Mouse (Mus musculus): ENCODE measurements around the gene Klf2. TPM values are rescaled to one million over a fixed set of nuclear protein-coding genes. Genes with fewer than 3 reads are reported as not detected.

Klf2 gene
- polyA plus RNA-seq, 1 experiment from 2014 or later: 4.7 TPM

- no peak for ATAC-seq (replicated peaks; ENCODE audit: insufficient number of reproducible peaks, low FRiP score, low TSS enrichment, low read depth)
- Histone ChIP-seq H3K4me2 (ENCODE audit: low read depth, low read length) (no peak overlapping the region), H3K36me3 (replicated peaks; ENCODE audit: control insufficient read depth, insufficient read depth, low read depth, low read length) (no peaks in the 10 kb centered on the region; the same call in 1 of the 2 replicates), H3K27me3 (ENCODE audit: control insufficient read depth, insufficient read depth, low read length) (no peaks in the 10 kb centered on the region), H3K9me3 (replicated peaks; ENCODE audit: control insufficient read depth, low read length) (no peaks in the 10 kb centered on the region), H3K4me1 (ENCODE audit: control insufficient read depth, insufficient read depth, low read length) (no peaks in the 10 kb centered on the region), H3K4me3 (ENCODE audit: low read depth, low read length) (no peak overlapping the region), H3K9ac (replicated peaks; ENCODE audit: low read length) (no peak overlapping the region), H3K27ac (replicated peaks; ENCODE audit: low read depth, low read length) (no peak overlapping the region)
- DNase-seq (ENCODE audit: low spot score): no peak
- 86% methylated on average over 6 of the region's 6 CpGs for WGBS
Measured at GRCm38 (mm10) chr8:72330806-72331516, 12.1 kb downstream of the Klf2 start.

GRCm38 (mm10) chr8:72331631-72332030 is 12.8 kb downstream of the Klf2 start:
- WGBS: 83% methylated on average over 4 of the region's 4 CpGs
- Histone ChIP-seq H3K4me1 (ENCODE audit: control insufficient read depth, insufficient read depth, low read length) (no peaks in the 10 kb centered on the region), H3K9ac (replicated peaks; ENCODE audit: low read length) (no peak overlapping the region), H3K27ac (replicated peaks; ENCODE audit: low read depth, low read length) (no peak overlapping the region), H3K9me3 (replicated peaks; ENCODE audit: control insufficient read depth, low read length) (no peaks in the 10 kb centered on the region), H3K4me2 (ENCODE audit: low read depth, low read length) (no peak overlapping the region), H3K27me3 (ENCODE audit: control insufficient read depth, insufficient read depth, low read length) (no peaks in the 10 kb centered on the region), H3K4me3 (ENCODE audit: low read depth, low read length) (no peak overlapping the region), H3K36me3 (replicated peaks; ENCODE audit: control insufficient read depth, insufficient read depth, low read depth, low read length) (no peaks in the 10 kb centered on the region; the same call in 1 of the 2 replicates)
- ATAC-seq (replicated peaks; ENCODE audit: insufficient number of reproducible peaks, low FRiP score, low TSS enrichment, low read depth): no peak
- DNase-seq (ENCODE audit: low spot score): no peak

- no peak overlapping the region for H3K9ac ChIP-seq (replicated peaks; ENCODE audit: low read length)
- DNase-seq (ENCODE audit: low spot score) (no peak), ATAC-seq (replicated peaks; ENCODE audit: insufficient number of reproducible peaks, low FRiP score, low TSS enrichment, low read depth) (no peak)
- H3K36me3 ChIP-seq (replicated peaks; ENCODE audit: control insufficient read depth, insufficient read depth, low read depth, low read length): no peaks in the 10 kb centered on the region; the same call in 1 of the 2 replicates
- 45% methylated on average over 3 of the region's 3 CpGs for WGBS
- H3K27ac ChIP-seq (replicated peaks; ENCODE audit: low read depth, low read length): no peak overlapping the region
- no peak overlapping the region for H3K4me2 ChIP-seq (ENCODE audit: low read depth, low read length)
- H3K4me3 ChIP-seq (ENCODE audit: low read depth, low read length): no peak overlapping the region
- H3K27me3 ChIP-seq (ENCODE audit: control insufficient read depth, insufficient read depth, low read length): no peaks in the 10 kb centered on the region
- H3K9me3 ChIP-seq (replicated peaks; ENCODE audit: control insufficient read depth, low read length): no peaks in the 10 kb centered on the region
- H3K4me1 ChIP-seq (ENCODE audit: control insufficient read depth, insufficient read depth, low read length): no peaks in the 10 kb centered on the region
Measured at GRCm38 (mm10) chr8:72333429-72334143, 14.8 kb downstream of the Klf2 start.

GRCm38 (mm10) chr8:72334144-72334641 is 15.4 kb downstream of the Klf2 start:
- H3K9me3 ChIP-seq (replicated peaks; ENCODE audit: control insufficient read depth, low read length): no peaks in the 10 kb centered on the region
- no peaks in the 10 kb centered on the region; the same call in 1 of the 2 replicates for H3K36me3 ChIP-seq (replicated peaks; ENCODE audit: control insufficient read depth, insufficient read depth, low read depth, low read length)
- no peaks in the 10 kb centered on the region for H3K4me1 ChIP-seq (ENCODE audit: control insufficient read depth, insufficient read depth, low read length)
- 76% methylated on average over 4 of the region's 4 CpGs for WGBS
- no peak overlapping the region for H3K4me3 ChIP-seq (ENCODE audit: low read depth, low read length)
- ATAC-seq (replicated peaks; ENCODE audit: insufficient number of reproducible peaks, low FRiP score, low TSS enrichment, low read depth): no peak
- H3K9ac ChIP-seq (replicated peaks; ENCODE audit: low read length): no peak overlapping the region
- DNase-seq (ENCODE audit: low spot score): no peak
- H3K4me2 ChIP-seq (ENCODE audit: low read depth, low read length): no peak overlapping the region
- H3K27me3 ChIP-seq (ENCODE audit: control insufficient read depth, insufficient read depth, low read length): no peaks in the 10 kb centered on the region
- H3K27ac ChIP-seq (replicated peaks; ENCODE audit: low read depth, low read length): no peak overlapping the region

GRCm38 (mm10) chr8:72336273-72336672 is 17.4 kb downstream of the Klf2 start:
- no peak overlapping the region for H3K27ac ChIP-seq (replicated peaks; ENCODE audit: low read depth, low read length)
- no peak overlapping the region for H3K4me3 ChIP-seq (ENCODE audit: low read depth, low read length)
- H3K36me3 ChIP-seq (replicated peaks; ENCODE audit: control insufficient read depth, insufficient read depth, low read depth, low read length): peaks cover 4% of the 10 kb centered on the region
- no peak overlapping the region for H3K9ac ChIP-seq (replicated peaks; ENCODE audit: low read length)
- no peak for DNase-seq (ENCODE audit: low spot score)
- no peaks in the 10 kb centered on the region for H3K9me3 ChIP-seq (replicated peaks; ENCODE audit: control insufficient read depth, low read length)
- no peaks in the 10 kb centered on the region for H3K27me3 ChIP-seq (ENCODE audit: control insufficient read depth, insufficient read depth, low read length)
- H3K4me1 ChIP-seq (ENCODE audit: control insufficient read depth, insufficient read depth, low read length): no peaks in the 10 kb centered on the region
- no peak for ATAC-seq (replicated peaks; ENCODE audit: insufficient number of reproducible peaks, low FRiP score, low TSS enrichment, low read depth)
- H3K4me2 ChIP-seq (ENCODE audit: low read depth, low read length): no peak overlapping the region
- WGBS: 90% methylated on average over 2 of the region's 2 CpGs

- DNase-seq (ENCODE audit: low spot score) (no peak), ATAC-seq (replicated peaks; ENCODE audit: insufficient number of reproducible peaks, low FRiP score, low TSS enrichment, low read depth) (no peak)
- H3K27me3 ChIP-seq (ENCODE audit: control insufficient read depth, insufficient read depth, low read length): no peaks in the 10 kb centered on the region
- no peak overlapping the region for H3K4me3 ChIP-seq (ENCODE audit: low read depth, low read length)
- no peak overlapping the region for H3K4me2 ChIP-seq (ENCODE audit: low read depth, low read length)
- no peaks in the 10 kb centered on the region for H3K4me1 ChIP-seq (ENCODE audit: control insufficient read depth, insufficient read depth, low read length)
- H3K9ac ChIP-seq (replicated peaks; ENCODE audit: low read length): no peak overlapping the region
- H3K36me3 ChIP-seq (replicated peaks; ENCODE audit: control insufficient read depth, insufficient read depth, low read depth, low read length): peaks cover 4% of the 10 kb centered on the region
- H3K9me3 ChIP-seq (replicated peaks; ENCODE audit: control insufficient read depth, low read length): no peaks in the 10 kb centered on the region
- H3K27ac ChIP-seq (replicated peaks; ENCODE audit: low read depth, low read length): no peak overlapping the region
Measured at GRCm38 (mm10) chr8:72337034-72337433, 18.2 kb downstream of the Klf2 start.

- Histone ChIP-seq H3K9ac (replicated peaks; ENCODE audit: low read length) (no peak overlapping the region), H3K4me3 (ENCODE audit: low read depth, low read length) (no peak overlapping the region), H3K27me3 (ENCODE audit: control insufficient read depth, insufficient read depth, low read length) (no peaks in the 10 kb centered on the region), H3K4me1 (ENCODE audit: control insufficient read depth, insufficient read depth, low read length) (no peaks in the 10 kb centered on the region), H3K9me3 (replicated peaks; ENCODE audit: control insufficient read depth, low read length) (no peaks in the 10 kb centered on the region), H3K36me3 (replicated peaks; ENCODE audit: control insufficient read depth, insufficient read depth, low read depth, low read length) (peaks cover 4% of the 10 kb centered on the region), H3K4me2 (ENCODE audit: low read depth, low read length) (no peak overlapping the region), H3K27ac (replicated peaks; ENCODE audit: low read depth, low read length) (no peak overlapping the region)
- 80% methylated on average over 5 of the region's 5 CpGs for WGBS
- no peak for DNase-seq (ENCODE audit: low spot score)
- ATAC-seq (replicated peaks; ENCODE audit: insufficient number of reproducible peaks, low FRiP score, low TSS enrichment, low read depth): no peak
Measured at GRCm38 (mm10) chr8:72342556-72343300, 23.9 kb downstream of the Klf2 start.

All from embryonic facial prominence, embryonic 11.5 days (tissue).